Mouse (Mus musculus): ENCODE results near the gene Tgoln1. TPM values are rescaled to one million over a fixed set of nuclear protein-coding genes. Genes with fewer than 3 reads are reported as not detected.

Gene Tgoln1
- total and polyA plus RNA-seq, 3 experiments, result 22.6 to 33.6 (median 23.5) TPM

DNA sequence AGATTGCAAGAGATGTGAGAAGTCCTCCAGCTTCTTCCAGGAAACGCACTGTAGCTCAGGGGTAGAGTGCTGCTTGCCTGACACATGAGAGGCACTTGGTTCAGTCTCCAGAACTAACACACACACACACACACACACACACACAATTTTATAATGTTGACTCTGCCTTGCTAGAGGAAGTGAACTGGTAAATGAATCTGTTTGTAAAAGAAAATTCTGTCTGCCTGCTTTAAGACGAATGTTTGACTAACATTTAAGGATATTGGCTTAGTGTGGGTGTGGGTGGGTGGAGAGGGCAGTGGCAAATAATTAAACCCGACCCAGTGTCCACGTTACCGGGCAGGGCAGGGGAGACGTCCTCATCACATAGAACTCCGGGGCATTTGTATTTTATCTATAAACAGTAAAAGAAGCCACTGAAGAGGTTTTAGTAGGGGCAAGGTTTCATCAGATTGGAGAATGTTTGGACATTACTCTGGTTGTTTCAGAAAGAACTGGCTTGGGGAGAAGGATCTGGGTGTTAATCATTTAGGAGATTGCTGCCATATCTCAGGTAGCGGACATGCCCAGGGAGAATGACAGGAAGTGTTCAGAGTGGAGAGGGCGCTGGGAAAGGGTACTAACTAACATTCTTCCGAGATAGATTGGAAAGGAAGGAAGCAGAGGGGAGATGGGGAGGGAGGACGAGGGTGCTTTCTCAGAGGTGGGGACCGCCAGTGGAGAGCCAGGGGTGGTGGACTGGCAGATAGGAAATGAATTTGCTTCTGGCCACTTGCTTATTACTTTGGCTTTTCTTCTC lies 3.1 kb upstream of the Tgoln1 start:
- peaks cover 2 to 17% of the 10 kb centered on the region in 2 experiments; a peak in 2 of 4 replicates for H3K4me1 ChIP-seq (ENCODE audit: control insufficient read depth in 1 of 2, insufficient read depth in 2 of 2)
- no peak for DNase-seq (ENCODE audit: extremely low read depth)
- no peak overlapping the region for H3K4me2 ChIP-seq (ENCODE audit: insufficient read depth, low read depth, poor library complexity, severe bottlenecking)
- H3K79me2 ChIP-seq (replicated peaks; ENCODE audit: control insufficient read depth, extremely low read depth, insufficient read depth, poor library complexity, severe bottlenecking), result peaks cover 16% of the 10 kb centered on the region
- in situ Hi-C loops (cut with MboI; ENCODE audit: low pct_ligation_motif_present, low pct_unique_long_range_greater_than_20kb, low sequenced_read_pairs) (no loop called here), dilution Hi-C loops (cut with MboI; ENCODE audit: extremely low pct_ligation_motif_present, extremely low pct_unique_long_range_greater_than_20kb, low sequenced_read_pairs) (no loop called here)
- no peak overlapping the region for H3K4me3 ChIP-seq (replicated peaks in 1 of 3; ENCODE audit: low read depth in 2 of 3, low read length in 2 of 3, poor library complexity in 1 of 3)
- H3K27me3 ChIP-seq (replicated peaks), result no peaks in the 10 kb centered on the region
- no peak overlapping the region for H3K9ac ChIP-seq (ENCODE audit: insufficient read depth, low read depth)
- peaks cover 0 to 12% of the 10 kb centered on the region in 2 experiments for H3K36me3 ChIP-seq (replicated peaks in 1 of 2; ENCODE audit: control insufficient read depth in 1 of 2, insufficient read depth in 1 of 2, low read length in 1 of 2)
- TF ChIP-seq CHD1 (IDR thresholded peaks at IDR 0.05; ENCODE audit: low read depth, low read length) (no peak), RCOR1 (conservative IDR thresholded peaks at IDR 0.05; ENCODE audit: low read depth, low read length) (no peak), JUND (conservative IDR thresholded peaks at IDR 0.05; ENCODE audit: low read depth, low read length) (no peak)
- no peaks in the 10 kb centered on the region for H3K9me3 ChIP-seq (replicated peaks; ENCODE audit: low read length)
- H3K27ac ChIP-seq (ENCODE audit: insufficient read depth, low read depth), result no peak overlapping the region

- TF ChIP-seq BHLHE40 (IDR thresholded peaks at IDR 0.05; ENCODE audit: low read depth, low read length), result no peak
- TF ChIP-seq E2F4 (IDR thresholded peaks at IDR 0.05; ENCODE audit: insufficient replicate concordance, low read depth, low read length), result no peak
- TF ChIP-seq JUND (conservative IDR thresholded peaks at IDR 0.05; ENCODE audit: low read depth, low read length), result no peak
- peaks cover 5 to 26% of the 10 kb centered on the region in 2 experiments for H3K4me1 ChIP-seq (ENCODE audit: control insufficient read depth in 1 of 2, insufficient read depth in 2 of 2)
- peak overlapping the region; percentile 97 for H3K4me2 ChIP-seq (ENCODE audit: insufficient read depth, low read depth, poor library complexity, severe bottlenecking)
- no peaks in the 10 kb centered on the region for H3K9me3 ChIP-seq (replicated peaks; ENCODE audit: low read length)
- no peak for DNase-seq (ENCODE audit: extremely low read depth)
- H3K27ac ChIP-seq (ENCODE audit: insufficient read depth, low read depth), result no peak overlapping the region
- H3K79me2 ChIP-seq (replicated peaks; ENCODE audit: control insufficient read depth, extremely low read depth, insufficient read depth, poor library complexity, severe bottlenecking), result peaks cover 31% of the 10 kb centered on the region
- peak overlapping the region; percentile 84 for H3K9ac ChIP-seq (ENCODE audit: insufficient read depth, low read depth)
- peak overlapping the region; percentile 93 to 99 (median 94) for H3K4me3 ChIP-seq (replicated peaks in 1 of 3; ENCODE audit: low read depth in 2 of 3, low read length in 2 of 3, poor library complexity in 1 of 3)
- no peaks in the 10 kb centered on the region for H3K27me3 ChIP-seq (replicated peaks)
- in situ Hi-C loops (cut with MboI; ENCODE audit: low pct_ligation_motif_present, low pct_unique_long_range_greater_than_20kb, low sequenced_read_pairs) (no loop called here), dilution Hi-C loops (cut with MboI; ENCODE audit: extremely low pct_ligation_motif_present, extremely low pct_unique_long_range_greater_than_20kb, low sequenced_read_pairs) (no loop called here)
- peaks cover 26 to 43% of the 10 kb centered on the region in 2 experiments for H3K36me3 ChIP-seq (replicated peaks in 1 of 2; ENCODE audit: control insufficient read depth in 1 of 2, insufficient read depth in 1 of 2, low read length in 1 of 2)
Observed at GRCm38 (mm10) chr6:72615561-72616375, 1.0 kb downstream of the Tgoln1 start.

DNA sequence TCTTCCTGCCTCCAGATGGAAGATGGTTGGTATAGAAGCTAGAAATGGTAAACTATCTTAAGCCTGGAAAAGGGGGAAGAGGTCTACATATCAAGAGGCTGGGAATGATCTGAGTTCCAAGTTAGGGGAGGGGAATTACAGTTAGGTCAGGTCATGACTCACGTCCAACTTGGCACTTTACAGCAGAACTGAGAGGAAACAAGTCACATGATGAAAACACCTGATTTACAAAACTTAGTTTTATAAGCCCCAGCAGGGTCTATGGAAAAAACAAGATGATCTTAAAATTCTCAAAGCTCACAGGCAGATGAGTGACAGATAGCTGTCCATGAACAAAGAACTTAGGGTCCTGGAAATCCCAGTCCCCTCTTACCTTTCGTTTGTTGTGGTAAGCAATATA lies 1.6 kb downstream of the Tgoln1 start:
- TF ChIP-seq BHLHE40 (IDR thresholded peaks at IDR 0.05; ENCODE audit: low read depth, low read length) (0 out of 2 replicates have a peak, but pooled peaks have one; percentile 18), USF1 (IDR thresholded peaks at IDR 0.05; ENCODE audit: low read depth, low read length) (no peak)
- Histone ChIP-seq H3K9me3 (replicated peaks; ENCODE audit: low read length) (no peaks in the 10 kb centered on the region), H3K27ac (ENCODE audit: insufficient read depth, low read depth) (no peak overlapping the region), H3K4me3 (replicated peaks in 1 of 3; ENCODE audit: low read depth in 2 of 3, low read length in 2 of 3, poor library complexity in 1 of 3) (peak overlapping the region; percentile 93 to 99 (median 94)), H3K79me2 (replicated peaks; ENCODE audit: control insufficient read depth, extremely low read depth, insufficient read depth, poor library complexity, severe bottlenecking) (peaks cover 31% of the 10 kb centered on the region), H3K4me2 (ENCODE audit: insufficient read depth, low read depth, poor library complexity, severe bottlenecking) (peak overlapping the region; percentile 97), H3K36me3 (replicated peaks in 1 of 2; ENCODE audit: control insufficient read depth in 1 of 2, insufficient read depth in 1 of 2, low read length in 1 of 2) (peaks cover 32 to 49% of the 10 kb centered on the region in 2 experiments), H3K4me1 (ENCODE audit: control insufficient read depth in 1 of 2, insufficient read depth in 2 of 2) (peaks cover 5 to 26% of the 10 kb centered on the region in 2 experiments), H3K27me3 (replicated peaks) (no peaks in the 10 kb centered on the region), H3K9ac (ENCODE audit: insufficient read depth, low read depth) (peak overlapping the region; percentile 84)
- no peak for DNase-seq (ENCODE audit: extremely low read depth)
- dilution Hi-C loops (cut with MboI; ENCODE audit: extremely low pct_ligation_motif_present, extremely low pct_unique_long_range_greater_than_20kb, low sequenced_read_pairs), result no loop called here
- in situ Hi-C loops (cut with MboI; ENCODE audit: low pct_ligation_motif_present, low pct_unique_long_range_greater_than_20kb, low sequenced_read_pairs), result no loop called here

Data from CH12.LX (cell line).